Mouse (Mus musculus): Measurements from ENCODE around the gene Ak1. TPM values are rescaled to one million over a fixed set of nuclear protein-coding genes. Genes with fewer than 3 reads are reported as not detected.

Ak1 gene
- total RNA-seq, 1 experiment, result 90.8 TPM

GRCm38 (mm10) chr2:32661509-32662107 lies 40.0 kb downstream of the Ak1 start:
- Histone ChIP-seq H3K4me3 (ENCODE audit: insufficient read depth in 1 of 2, low read depth in 1 of 2, low read length in 2 of 2, poor library complexity in 1 of 2, severe bottlenecking in 1 of 2) (0 out of 4 replicates have a peak overlapping the region, but pooled peaks of 1 of the 2 experiments have one; percentile 21), H3K9me3 (ENCODE audit: control insufficient read depth, insufficient read depth, low read depth, low read length) (no peaks in the 10 kb centered on the region), H3K4me1 (ENCODE audit: control insufficient read depth in 2 of 2, insufficient read depth in 2 of 2, low read length in 2 of 2, poor library complexity in 1 of 2) (peaks cover 0 to 14% of the 10 kb centered on the region in 2 experiments; a peak in 2 of 4 replicates), H3K9ac (ENCODE audit: insufficient read depth, low read depth, low read length, poor library complexity, severe bottlenecking) (peak overlapping the region; percentile 41), H3K27ac (ENCODE audit: insufficient read depth, low read depth, low read length, poor library complexity, severe bottlenecking) (no peak overlapping the region), H3K36me3 (ENCODE audit: control insufficient read depth, insufficient read depth, low read length, poor library complexity, severe bottlenecking) (peaks cover 6% of the 10 kb centered on the region; the same call in 1 of the 2 replicates)
- no peak for DNase-seq (ENCODE audit: low read depth, low spot score)
- TF ChIP-seq CHD2 (IDR thresholded peaks at IDR 0.05; ENCODE audit: low read depth, low read length), result no peak
- TF ChIP-seq ZNF384 (IDR thresholded peaks at IDR 0.05; ENCODE audit: low read depth, low read length), result no peak
- TF ChIP-seq MAFK (IDR thresholded peaks at IDR 0.05; ENCODE audit: insufficient read depth, low read depth, low read length), result no peak
- no peak for TF ChIP-seq ZC3H11A (IDR thresholded peaks at IDR 0.05; ENCODE audit: borderline replicate concordance, low read depth, low read length)
- no peak for TF ChIP-seq HCFC1 (IDR thresholded peaks at IDR 0.05; ENCODE audit: borderline replicate concordance, insufficient read depth, low read length)
- in situ Hi-C loops (cut with MboI; ENCODE audit: low sequenced_read_pairs in 2 of 2, unreplicated experiment in 2 of 2), result no loop called here

GRCm38 (mm10) chr2:32662291-32662690 lies 40.7 kb downstream of the Ak1 start:
- H3K4me1 ChIP-seq (ENCODE audit: control insufficient read depth in 2 of 2, insufficient read depth in 2 of 2, low read length in 2 of 2, poor library complexity in 1 of 2), result peaks cover 0 to 14% of the 10 kb centered on the region in 2 experiments; a peak in 2 of 4 replicates
- no peaks in the 10 kb centered on the region for H3K9me3 ChIP-seq (ENCODE audit: control insufficient read depth, insufficient read depth, low read depth, low read length)
- no peak overlapping the region for H3K4me3 ChIP-seq (ENCODE audit: insufficient read depth in 1 of 2, low read depth in 1 of 2, low read length in 2 of 2, poor library complexity in 1 of 2, severe bottlenecking in 1 of 2)
- H3K36me3 ChIP-seq (ENCODE audit: control insufficient read depth, insufficient read depth, low read length, poor library complexity, severe bottlenecking), result peaks cover 5% of the 10 kb centered on the region; the same call in 1 of the 2 replicates
- no peak for DNase-seq (ENCODE audit: low read depth, low spot score)
- in situ Hi-C loops (cut with MboI; ENCODE audit: low sequenced_read_pairs in 2 of 2, unreplicated experiment in 2 of 2), result no loop called here
- TF ChIP-seq MAFK (IDR thresholded peaks at IDR 0.05; ENCODE audit: insufficient read depth, low read depth, low read length) (no peak), ZNF384 (IDR thresholded peaks at IDR 0.05; ENCODE audit: low read depth, low read length) (no peak), CHD2 (IDR thresholded peaks at IDR 0.05; ENCODE audit: low read depth, low read length) (no peak)
- H3K9ac ChIP-seq (ENCODE audit: insufficient read depth, low read depth, low read length, poor library complexity, severe bottlenecking), result peak overlapping the region; percentile 41; the same call in 1 of the 2 replicates
- H3K27ac ChIP-seq (ENCODE audit: insufficient read depth, low read depth, low read length, poor library complexity, severe bottlenecking), result peak overlapping the region; percentile 41

GRCm38 (mm10) chr2:32665345-32665744 lies 43.8 kb downstream of the Ak1 start:
- no peaks in the 10 kb centered on the region; the same call in 1 of the 2 replicates for H3K36me3 ChIP-seq (ENCODE audit: control insufficient read depth, insufficient read depth, low read length, poor library complexity, severe bottlenecking)
- H3K9ac ChIP-seq (ENCODE audit: insufficient read depth, low read depth, low read length, poor library complexity, severe bottlenecking), result no peak overlapping the region
- H3K27ac ChIP-seq (ENCODE audit: insufficient read depth, low read depth, low read length, poor library complexity, severe bottlenecking), result peak overlapping the region; percentile 6; the same call in 1 of the 2 replicates
- peaks cover 0 to 14% of the 10 kb centered on the region in 2 experiments; a peak in 2 of 4 replicates for H3K4me1 ChIP-seq (ENCODE audit: control insufficient read depth in 2 of 2, insufficient read depth in 2 of 2, low read length in 2 of 2, poor library complexity in 1 of 2)
- no peaks in the 10 kb centered on the region for H3K9me3 ChIP-seq (ENCODE audit: control insufficient read depth, insufficient read depth, low read depth, low read length)
- in situ Hi-C loops (cut with MboI; ENCODE audit: low sequenced_read_pairs in 2 of 2, unreplicated experiment in 2 of 2), result no loop called here
- no peak for TF ChIP-seq CHD2 (IDR thresholded peaks at IDR 0.05; ENCODE audit: low read depth, low read length)
- no peak for TF ChIP-seq ZC3H11A (IDR thresholded peaks at IDR 0.05; ENCODE audit: borderline replicate concordance, low read depth, low read length)
- TF ChIP-seq HCFC1 (IDR thresholded peaks at IDR 0.05; ENCODE audit: borderline replicate concordance, insufficient read depth, low read length), result no peak
- no peak for TF ChIP-seq ZNF384 (IDR thresholded peaks at IDR 0.05; ENCODE audit: low read depth, low read length)
- TF ChIP-seq MAFK (IDR thresholded peaks at IDR 0.05; ENCODE audit: insufficient read depth, low read depth, low read length), result no peak
- no peak for DNase-seq (ENCODE audit: low read depth, low spot score)
- no peak overlapping the region for H3K4me3 ChIP-seq (ENCODE audit: insufficient read depth in 1 of 2, low read depth in 1 of 2, low read length in 2 of 2, poor library complexity in 1 of 2, severe bottlenecking in 1 of 2)

GRCm38 (mm10) chr2:32665853-32666252 lies 44.3 kb downstream of the Ak1 start:
- no peak for TF ChIP-seq HCFC1 (IDR thresholded peaks at IDR 0.05; ENCODE audit: borderline replicate concordance, insufficient read depth, low read length)
- TF ChIP-seq ZC3H11A (IDR thresholded peaks at IDR 0.05; ENCODE audit: borderline replicate concordance, low read depth, low read length), result no peak
- TF ChIP-seq CHD2 (IDR thresholded peaks at IDR 0.05; ENCODE audit: low read depth, low read length), result no peak
- TF ChIP-seq MAFK (IDR thresholded peaks at IDR 0.05; ENCODE audit: insufficient read depth, low read depth, low read length), result no peak
- TF ChIP-seq ZNF384 (IDR thresholded peaks at IDR 0.05; ENCODE audit: low read depth, low read length), result no peak
- no peak for DNase-seq (ENCODE audit: low read depth, low spot score)
- H3K9me3 ChIP-seq (ENCODE audit: control insufficient read depth, insufficient read depth, low read depth, low read length), result no peaks in the 10 kb centered on the region
- peak overlapping the region; percentile 6; the same call in 1 of the 2 replicates for H3K27ac ChIP-seq (ENCODE audit: insufficient read depth, low read depth, low read length, poor library complexity, severe bottlenecking)
- H3K9ac ChIP-seq (ENCODE audit: insufficient read depth, low read depth, low read length, poor library complexity, severe bottlenecking), result no peak overlapping the region; the same call in 1 of the 2 replicates
- H3K4me3 ChIP-seq (ENCODE audit: insufficient read depth in 1 of 2, low read depth in 1 of 2, low read length in 2 of 2, poor library complexity in 1 of 2, severe bottlenecking in 1 of 2), result no peak overlapping the region
- in situ Hi-C loops (cut with MboI; ENCODE audit: low sequenced_read_pairs in 2 of 2, unreplicated experiment in 2 of 2), result no loop called here
- H3K36me3 ChIP-seq (ENCODE audit: control insufficient read depth, insufficient read depth, low read length, poor library complexity, severe bottlenecking), result peaks cover 1% of the 10 kb centered on the region; the same call in 1 of the 2 replicates
- H3K4me1 ChIP-seq (ENCODE audit: control insufficient read depth in 2 of 2, insufficient read depth in 2 of 2, low read length in 2 of 2, poor library complexity in 1 of 2), result peaks cover 0 to 14% of the 10 kb centered on the region in 2 experiments; a peak in 2 of 4 replicates

All from ES-E14 (cell line).